Mouse (Mus musculus) kidney, postnatal 14 days (tissue): ENCODE measurements around the gene Col16a1.

Source experiments
- DNase-seq: peaks from one replicate; pipeline ENCODE4 v3.0.0; 2022; ENCODE audit warnings: mixed read lengths

Gene Col16a1

DNA sequence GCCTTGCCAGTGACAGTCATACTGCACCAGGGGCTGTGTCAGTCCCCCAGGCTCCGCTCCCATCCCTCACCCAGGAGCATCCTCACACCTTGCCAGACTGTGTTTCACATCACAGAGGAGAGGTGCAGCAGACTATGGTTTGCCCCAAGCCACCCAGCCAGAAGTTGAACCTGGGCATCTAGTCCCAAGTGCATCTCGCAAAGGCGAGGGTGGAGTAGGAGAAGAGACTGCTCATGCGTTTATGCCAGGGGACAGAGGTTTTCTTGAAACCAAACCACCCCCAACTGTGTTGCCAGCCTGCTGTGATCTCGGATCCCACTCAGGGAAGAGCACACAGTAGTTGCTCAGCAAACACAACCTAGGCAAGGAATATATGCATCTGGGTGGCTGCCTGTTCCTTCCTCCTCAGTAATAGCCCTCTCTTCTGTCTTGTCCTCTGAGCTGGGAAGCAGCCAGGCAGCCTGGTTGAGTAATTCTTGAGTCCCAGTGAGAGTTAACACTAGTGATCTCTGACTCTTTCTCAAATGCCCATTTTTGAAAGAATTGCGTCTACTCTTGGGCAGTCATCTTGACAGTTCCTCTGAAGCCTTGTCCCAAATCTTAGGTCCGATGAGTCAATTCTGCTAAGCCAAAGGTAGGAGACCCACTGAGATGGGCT, 83.9 kb downstream of the Col16a1 start:
- no peak for DNase-seq

DNA sequence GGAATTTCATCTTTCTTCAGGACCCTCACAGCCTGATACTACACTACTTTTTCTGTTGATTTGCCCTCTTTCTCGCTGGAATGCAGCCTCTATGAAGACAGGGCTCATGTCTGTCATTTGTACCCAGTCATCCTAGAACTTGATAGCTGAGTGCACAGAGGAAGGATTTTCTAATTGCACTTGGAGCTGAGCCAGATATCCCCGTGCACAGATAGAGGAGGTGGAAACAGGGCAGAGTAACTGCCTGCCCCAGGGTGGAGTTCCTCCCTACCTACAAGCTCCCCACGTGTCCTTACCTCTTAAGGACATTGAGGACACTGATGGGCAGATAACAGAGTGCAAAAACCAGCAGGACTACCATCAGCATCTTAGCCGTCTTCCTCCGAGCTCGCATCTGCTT, 85.8 kb downstream of the Col16a1 start:
- DNase-seq: no peak

DNA sequence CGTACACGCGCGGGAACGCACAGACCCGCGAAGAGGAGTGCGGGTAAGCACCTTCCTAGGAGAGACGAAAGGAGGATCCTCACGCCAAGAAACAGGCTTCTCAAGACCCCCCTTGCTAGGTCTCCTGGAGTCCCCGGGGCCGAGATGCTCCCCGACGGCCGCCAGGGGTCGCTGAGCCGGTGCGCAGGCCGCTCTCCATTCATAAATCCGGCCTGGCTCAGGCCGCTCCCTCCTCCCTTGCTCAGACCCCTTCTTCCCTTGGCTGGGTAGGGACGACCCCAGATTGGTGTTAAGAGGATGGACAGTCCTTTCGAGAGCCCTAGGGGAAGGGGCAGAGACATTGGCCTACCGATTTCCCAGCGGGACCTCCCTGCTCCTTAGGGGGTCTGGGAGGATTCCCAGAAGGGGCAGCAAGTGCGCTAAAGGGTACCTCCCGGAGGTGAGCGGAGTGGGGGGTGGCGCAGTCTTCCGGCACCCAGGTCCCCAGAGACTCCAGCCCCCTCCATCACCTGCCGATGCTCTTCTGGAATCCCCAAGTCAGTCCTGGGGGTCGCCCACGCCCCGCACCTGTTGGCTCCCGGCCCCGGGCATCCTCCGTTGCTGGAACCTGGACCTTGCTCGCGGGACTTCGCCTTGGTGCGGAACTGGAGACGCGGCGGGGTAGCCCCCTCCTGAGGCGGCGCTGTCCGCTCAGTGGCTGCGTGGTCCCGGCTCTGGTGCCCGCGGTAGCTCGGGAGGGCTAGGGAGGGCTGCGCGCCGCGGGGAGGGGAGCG, 91.0 kb downstream of the Col16a1 start:
- DNase-seq: peak; percentile 80

DNA sequence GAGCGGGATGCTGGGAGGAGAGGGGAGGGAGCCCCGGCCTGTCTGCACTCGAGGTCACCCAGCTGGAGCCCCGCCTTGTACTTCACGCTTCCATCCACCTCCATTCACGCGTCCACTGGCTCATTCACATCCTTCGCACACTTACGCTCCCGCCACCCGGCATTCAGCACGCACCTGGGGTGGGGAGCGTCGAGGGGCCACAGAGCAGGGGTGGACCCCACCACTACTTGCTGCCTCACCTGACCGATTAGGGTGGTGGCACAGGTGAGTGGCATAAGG, 91.5 kb downstream of the Col16a1 start, which contains the start of gene Hcrtr1:
TSS of gene Hcrtr1 (minus strand) at position 146 of the 279 bp plus-strand sequence.
- DNase-seq: no peak

DNA sequence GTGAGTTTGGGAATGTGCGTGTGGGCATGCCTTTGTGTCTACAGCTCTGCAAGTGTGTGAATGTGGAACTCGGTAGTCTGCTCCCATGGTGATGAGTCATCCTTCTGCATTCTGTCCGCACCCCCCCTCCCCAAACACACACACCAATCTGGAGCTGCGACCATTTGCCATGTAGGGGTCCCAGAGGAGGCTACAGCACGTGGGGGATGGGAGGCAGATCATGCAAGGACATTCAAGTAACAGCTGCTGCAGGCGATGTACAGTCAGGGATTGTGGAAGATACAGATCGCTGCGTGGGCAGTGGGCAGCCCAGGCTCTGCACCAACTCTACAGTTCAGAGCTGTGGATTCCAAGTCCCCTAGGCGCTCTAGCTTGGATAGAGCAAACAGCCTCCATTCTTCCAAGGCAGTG, 93.4 kb downstream of the Col16a1 start:
- no peak for DNase-seq

DNA sequence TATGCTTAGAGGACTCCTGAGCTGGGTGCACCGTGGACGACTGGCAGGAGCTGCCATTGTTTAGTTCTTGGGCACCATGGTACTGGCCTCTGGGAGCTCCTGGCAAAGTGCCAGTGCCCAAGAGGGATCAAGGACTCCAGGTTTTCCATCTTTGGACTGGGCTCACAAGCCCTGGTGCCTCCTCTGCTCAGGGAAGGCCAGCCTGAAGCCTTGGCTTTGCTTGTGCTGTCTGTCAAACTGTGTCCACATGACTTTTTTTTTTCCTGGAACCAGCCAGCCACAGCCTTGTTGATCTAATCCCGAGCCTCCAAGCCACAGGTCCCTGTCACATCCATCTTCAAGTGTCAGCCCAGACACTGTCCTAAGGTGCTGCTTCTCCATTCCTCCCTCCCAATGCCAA, 94.1 kb downstream of the Col16a1 start:
- DNase-seq: no peak

DNA sequence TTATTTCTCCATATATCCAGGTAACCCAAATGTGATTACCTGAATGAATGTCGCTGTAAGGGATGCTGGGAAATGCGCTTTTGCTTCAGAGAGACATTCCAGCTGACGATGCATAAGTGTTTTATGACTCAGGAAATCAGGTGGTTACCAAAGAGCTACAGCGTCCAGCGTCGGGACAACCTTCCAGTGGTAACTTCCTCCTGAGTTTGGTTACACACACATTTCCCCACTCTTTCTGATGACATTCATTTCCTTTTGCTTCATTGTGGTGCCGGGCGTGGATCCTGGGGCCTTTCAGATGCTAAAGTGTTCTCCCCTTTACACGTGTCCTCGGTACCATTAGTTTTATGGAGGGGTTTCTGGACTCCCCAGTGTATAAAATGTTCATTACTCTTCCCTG, 100.8 kb downstream of the Col16a1 start:
- no peak for DNase-seq
